Mouse (Mus musculus): Measurements from ENCODE around the gene Lrp10. TPM values are rescaled to one million over a fixed set of nuclear protein-coding genes. Genes with fewer than 3 reads are reported as not detected.

Lrp10 gene
- polyA plus RNA-seq, 1 experiment, result 22.9 TPM

DNA sequence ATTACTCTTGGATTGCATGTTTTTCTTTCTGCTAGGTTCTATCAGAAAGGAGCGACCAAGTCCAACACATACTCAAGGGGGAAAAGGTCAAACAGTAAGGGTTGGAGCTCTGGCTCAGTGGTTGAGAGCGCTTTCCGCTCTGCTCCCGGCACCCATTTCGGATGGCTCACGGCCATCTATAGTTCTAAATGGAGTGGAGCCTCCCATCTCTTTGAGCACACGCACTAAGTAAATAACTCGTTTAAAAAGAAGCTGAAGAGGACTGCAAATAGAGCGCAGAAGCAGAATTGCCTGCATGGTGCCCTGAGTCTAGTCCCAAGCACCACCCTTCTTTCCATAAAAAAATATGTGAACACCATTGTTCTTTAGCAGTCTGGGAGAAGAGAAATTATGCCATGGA, 10.4 kb upstream of the Lrp10 start:
- Histone ChIP-seq H3K4me1 (ENCODE audit: control insufficient read depth, insufficient read depth, low read length) (no peaks in the 10 kb centered on the region), H3K4me3 (ENCODE audit: low read depth, low read length) (no peak overlapping the region), H3K27ac (ENCODE audit: insufficient read depth, low read length) (no peak overlapping the region), H3K9ac (ENCODE audit: low read depth, poor library complexity, severe bottlenecking) (no peak overlapping the region), H3K9me3 (replicated peaks; ENCODE audit: control insufficient read depth, insufficient read depth, low read length, poor library complexity, severe bottlenecking) (no peaks in the 10 kb centered on the region), H3K27me3 (ENCODE audit: control insufficient read depth, insufficient read depth, low read length, poor library complexity, severe bottlenecking) (peaks cover 1% of the 10 kb centered on the region; the same call in 1 of the 2 replicates), H3K36me3 (ENCODE audit: control insufficient read depth, insufficient read depth, low read length, poor library complexity, severe bottlenecking) (no peaks in the 10 kb centered on the region)
- no peak for TF ChIP-seq EP300 (IDR thresholded peaks at IDR 0.05; ENCODE audit: insufficient read depth, low read depth, low read length)
- TF ChIP-seq POLR2A (IDR thresholded peaks at IDR 0.05; ENCODE audit: insufficient read depth, low read length), result no peak
- TF ChIP-seq CTCF (IDR thresholded peaks at IDR 0.05; ENCODE audit: low read depth, low read length), result no peak

DNA sequence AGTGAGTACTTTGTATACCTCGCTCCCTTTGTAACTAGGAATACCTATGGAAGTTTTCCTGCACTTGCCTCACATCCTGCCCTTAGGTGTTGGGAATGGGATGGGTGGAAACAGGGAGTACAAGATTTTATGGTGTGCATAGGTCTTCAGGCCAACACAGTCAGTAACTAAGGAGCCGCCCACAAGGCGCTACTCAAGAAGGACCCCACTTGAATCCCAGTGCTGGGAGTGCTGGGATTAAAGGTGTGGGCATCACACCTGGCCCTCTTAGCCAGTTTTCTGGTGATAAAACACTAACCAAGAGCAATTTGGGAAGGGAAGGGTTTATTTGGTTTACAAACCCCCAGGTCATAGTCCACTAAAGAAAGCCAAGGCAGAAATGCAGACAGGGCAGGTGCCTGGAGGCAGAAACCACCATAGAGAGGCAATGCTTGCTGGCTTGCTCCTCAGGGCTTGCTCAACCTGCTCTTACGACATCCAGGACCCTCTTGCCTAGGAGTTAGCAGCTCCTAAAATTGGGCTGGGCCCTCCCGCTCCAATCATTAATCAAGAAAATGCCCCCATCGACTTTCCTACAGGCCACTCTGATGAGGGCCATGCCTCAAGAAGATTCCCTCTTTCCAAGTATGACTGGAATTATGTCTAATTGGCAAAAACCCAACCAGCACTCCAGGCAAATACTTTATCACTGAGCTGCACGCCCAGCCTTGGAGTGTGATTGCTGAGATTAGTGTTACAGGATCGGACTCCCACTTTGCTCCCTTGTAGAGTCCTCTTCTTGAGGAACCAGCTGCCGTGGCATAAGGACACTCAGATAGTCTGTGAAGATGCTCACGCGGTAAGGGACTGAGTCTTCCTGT, 9.0 kb upstream of the Lrp10 start:
- no peak overlapping the region for H3K27ac ChIP-seq (ENCODE audit: insufficient read depth, low read length)
- H3K9me3 ChIP-seq (replicated peaks; ENCODE audit: control insufficient read depth, insufficient read depth, low read length, poor library complexity, severe bottlenecking), result no peaks in the 10 kb centered on the region
- no peak overlapping the region for H3K9ac ChIP-seq (ENCODE audit: low read depth, poor library complexity, severe bottlenecking)
- peaks cover 1% of the 10 kb centered on the region; the same call in 1 of the 2 replicates for H3K27me3 ChIP-seq (ENCODE audit: control insufficient read depth, insufficient read depth, low read length, poor library complexity, severe bottlenecking)
- TF ChIP-seq EP300 (IDR thresholded peaks at IDR 0.05; ENCODE audit: insufficient read depth, low read depth, low read length), result no peak
- TF ChIP-seq CTCF (IDR thresholded peaks at IDR 0.05; ENCODE audit: low read depth, low read length), result no peak
- TF ChIP-seq POLR2A (IDR thresholded peaks at IDR 0.05; ENCODE audit: insufficient read depth, low read length), result no peak
- no peaks in the 10 kb centered on the region for H3K4me1 ChIP-seq (ENCODE audit: control insufficient read depth, insufficient read depth, low read length)
- no peak overlapping the region for H3K4me3 ChIP-seq (ENCODE audit: low read depth, low read length)
- no peaks in the 10 kb centered on the region for H3K36me3 ChIP-seq (ENCODE audit: control insufficient read depth, insufficient read depth, low read length, poor library complexity, severe bottlenecking)

DNA sequence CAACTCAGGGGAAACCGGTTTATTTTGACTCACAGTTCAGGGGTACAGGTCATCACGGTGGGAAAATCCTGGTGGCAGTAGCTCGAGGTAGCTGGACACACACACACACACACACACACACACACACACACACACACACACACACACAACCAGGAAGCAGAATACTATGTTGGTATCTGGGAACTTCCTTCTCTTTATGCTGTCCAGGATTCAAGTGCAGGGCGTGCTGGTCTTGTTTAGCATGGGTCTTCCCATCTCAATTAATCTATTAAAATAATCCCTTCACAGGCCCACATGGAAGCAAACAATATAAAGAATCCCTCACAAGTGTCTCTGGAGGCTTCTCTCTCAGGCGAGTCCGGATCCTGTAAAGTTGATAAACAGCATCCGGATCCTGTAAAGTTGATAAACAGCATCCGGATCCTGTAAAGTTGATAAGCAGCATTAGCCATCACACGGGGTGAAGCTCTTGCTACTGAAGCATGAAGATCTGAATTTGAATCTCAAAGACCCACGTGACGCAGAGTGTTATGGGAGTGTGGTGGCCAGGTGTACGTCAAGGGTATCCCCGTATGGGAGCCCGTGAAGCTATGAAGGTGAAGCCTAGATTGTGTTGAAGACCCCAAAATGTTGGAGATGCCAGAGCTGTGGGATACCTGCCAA, 5.9 kb upstream of the Lrp10 start:
- peaks cover 1% of the 10 kb centered on the region; the same call in 1 of the 2 replicates for H3K27me3 ChIP-seq (ENCODE audit: control insufficient read depth, insufficient read depth, low read length, poor library complexity, severe bottlenecking)
- H3K4me1 ChIP-seq (ENCODE audit: control insufficient read depth, insufficient read depth, low read length), result no peaks in the 10 kb centered on the region
- no peak overlapping the region for H3K4me3 ChIP-seq (ENCODE audit: low read depth, low read length)
- H3K9me3 ChIP-seq (replicated peaks; ENCODE audit: control insufficient read depth, insufficient read depth, low read length, poor library complexity, severe bottlenecking), result no peaks in the 10 kb centered on the region
- H3K27ac ChIP-seq (ENCODE audit: insufficient read depth, low read length), result no peak overlapping the region
- H3K36me3 ChIP-seq (ENCODE audit: control insufficient read depth, insufficient read depth, low read length, poor library complexity, severe bottlenecking), result no peaks in the 10 kb centered on the region
- H3K9ac ChIP-seq (ENCODE audit: low read depth, poor library complexity, severe bottlenecking), result no peak overlapping the region
- TF ChIP-seq CTCF (IDR thresholded peaks at IDR 0.05; ENCODE audit: low read depth, low read length) (no peak), EP300 (IDR thresholded peaks at IDR 0.05; ENCODE audit: insufficient read depth, low read depth, low read length) (no peak), POLR2A (IDR thresholded peaks at IDR 0.05; ENCODE audit: insufficient read depth, low read length) (no peak)

DNA sequence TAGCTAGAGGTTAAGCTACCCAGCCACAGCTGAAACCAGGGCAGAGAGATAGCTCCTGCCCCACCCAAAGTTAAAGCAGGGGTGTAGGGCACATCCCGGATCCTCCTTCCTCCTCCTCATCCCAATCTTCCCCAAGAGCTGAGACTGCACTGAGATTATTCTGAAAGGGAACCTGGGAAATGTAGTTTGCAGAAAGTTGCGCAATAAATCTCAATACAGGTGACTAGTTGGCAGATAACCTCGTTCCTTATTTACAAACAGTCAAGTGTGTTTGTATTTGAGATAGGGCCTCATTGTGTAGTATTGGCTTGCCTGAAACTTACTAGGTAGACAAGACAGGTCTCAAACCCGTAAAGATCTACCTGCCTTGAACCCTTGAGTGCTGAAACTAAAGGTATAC, 1.8 kb upstream of the Lrp10 start:
- TF ChIP-seq EP300 (IDR thresholded peaks at IDR 0.05; ENCODE audit: insufficient read depth, low read depth, low read length) (no peak), POLR2A (IDR thresholded peaks at IDR 0.05; ENCODE audit: insufficient read depth, low read length) (no peak), CTCF (IDR thresholded peaks at IDR 0.05; ENCODE audit: low read depth, low read length) (no peak)
- Histone ChIP-seq H3K9ac (ENCODE audit: low read depth, poor library complexity, severe bottlenecking) (no peak overlapping the region), H3K27ac (ENCODE audit: insufficient read depth, low read length) (no peak overlapping the region), H3K27me3 (ENCODE audit: control insufficient read depth, insufficient read depth, low read length, poor library complexity, severe bottlenecking) (peaks cover 1% of the 10 kb centered on the region; the same call in 1 of the 2 replicates), H3K4me3 (ENCODE audit: low read depth, low read length) (no peak overlapping the region), H3K36me3 (ENCODE audit: control insufficient read depth, insufficient read depth, low read length, poor library complexity, severe bottlenecking) (no peaks in the 10 kb centered on the region), H3K4me1 (ENCODE audit: control insufficient read depth, insufficient read depth, low read length) (no peaks in the 10 kb centered on the region), H3K9me3 (replicated peaks; ENCODE audit: control insufficient read depth, insufficient read depth, low read length, poor library complexity, severe bottlenecking) (no peaks in the 10 kb centered on the region)

DNA sequence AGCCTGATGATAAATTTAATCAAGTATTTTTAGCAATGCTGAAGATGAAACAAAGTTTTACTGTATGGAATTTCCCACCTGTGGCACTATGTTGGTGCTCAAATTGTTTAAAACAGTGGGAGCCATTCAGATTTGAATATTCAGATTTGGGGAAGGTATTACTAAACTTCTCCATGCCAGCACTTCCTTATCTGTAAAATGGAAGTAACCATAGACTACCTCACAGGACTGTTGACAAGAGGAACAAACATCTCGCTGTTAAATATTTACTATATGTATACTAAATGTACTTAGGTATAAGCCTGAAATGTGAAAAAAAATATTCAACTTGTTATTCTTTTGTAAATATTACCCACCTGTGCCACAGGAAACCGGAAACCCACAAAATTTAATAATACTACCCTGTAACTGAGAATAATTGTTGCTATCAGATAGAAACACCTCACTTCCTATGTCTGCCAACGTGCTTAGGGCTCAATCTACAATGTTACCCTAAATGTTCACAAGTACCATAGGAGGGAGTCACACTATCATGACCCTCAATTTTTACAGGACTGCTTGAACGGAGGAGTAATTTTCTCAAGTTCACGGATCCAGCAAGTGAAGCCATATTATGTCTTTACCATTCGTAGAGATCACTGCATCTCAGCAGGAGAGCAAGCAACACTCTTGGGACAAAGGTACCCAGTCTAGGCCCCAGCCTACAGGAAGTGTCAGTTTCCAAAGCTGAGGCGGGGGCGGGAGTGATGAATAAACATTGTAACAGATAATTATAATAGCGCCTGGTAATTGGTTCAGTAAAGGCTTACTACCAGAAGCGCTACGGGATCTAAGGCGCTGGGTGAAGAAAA, 604 bp upstream of the Lrp10 start:
- H3K4me3 ChIP-seq (ENCODE audit: low read depth, low read length), result peak overlapping the region; percentile 59
- H3K9me3 ChIP-seq (replicated peaks; ENCODE audit: control insufficient read depth, insufficient read depth, low read length, poor library complexity, severe bottlenecking), result no peaks in the 10 kb centered on the region
- no peaks in the 10 kb centered on the region for H3K36me3 ChIP-seq (ENCODE audit: control insufficient read depth, insufficient read depth, low read length, poor library complexity, severe bottlenecking)
- peak overlapping the region; percentile 68 for H3K27ac ChIP-seq (ENCODE audit: insufficient read depth, low read length)
- no peaks in the 10 kb centered on the region for H3K4me1 ChIP-seq (ENCODE audit: control insufficient read depth, insufficient read depth, low read length)
- 0 out of 2 replicates have a peak overlapping the region, but pooled peaks have one; percentile 84 for H3K9ac ChIP-seq (ENCODE audit: low read depth, poor library complexity, severe bottlenecking)
- TF ChIP-seq POLR2A (IDR thresholded peaks at IDR 0.05; ENCODE audit: insufficient read depth, low read length) (no peak), CTCF (IDR thresholded peaks at IDR 0.05; ENCODE audit: low read depth, low read length) (no peak), EP300 (IDR thresholded peaks at IDR 0.05; ENCODE audit: insufficient read depth, low read depth, low read length) (no peak)
- H3K27me3 ChIP-seq (ENCODE audit: control insufficient read depth, insufficient read depth, low read length, poor library complexity, severe bottlenecking), result no peaks in the 10 kb centered on the region
